Mouse (Mus musculus) E14TG2a.4 (cell line): ENCODE results near the gene Espn.

Experiments used
- CTCF ChIP-seq: conservative IDR thresholded peaks from 2 replicates; pipeline ENCODE4 v1.5.1; 2014; ENCODE audit warnings: low read length
- POU5F1 ChIP-seq: IDR thresholded peaks from 2 replicates; pipeline ENCODE4 v1.6.1; 2014; ENCODE audit warnings: low read length, borderline replicate concordance

DNA sequence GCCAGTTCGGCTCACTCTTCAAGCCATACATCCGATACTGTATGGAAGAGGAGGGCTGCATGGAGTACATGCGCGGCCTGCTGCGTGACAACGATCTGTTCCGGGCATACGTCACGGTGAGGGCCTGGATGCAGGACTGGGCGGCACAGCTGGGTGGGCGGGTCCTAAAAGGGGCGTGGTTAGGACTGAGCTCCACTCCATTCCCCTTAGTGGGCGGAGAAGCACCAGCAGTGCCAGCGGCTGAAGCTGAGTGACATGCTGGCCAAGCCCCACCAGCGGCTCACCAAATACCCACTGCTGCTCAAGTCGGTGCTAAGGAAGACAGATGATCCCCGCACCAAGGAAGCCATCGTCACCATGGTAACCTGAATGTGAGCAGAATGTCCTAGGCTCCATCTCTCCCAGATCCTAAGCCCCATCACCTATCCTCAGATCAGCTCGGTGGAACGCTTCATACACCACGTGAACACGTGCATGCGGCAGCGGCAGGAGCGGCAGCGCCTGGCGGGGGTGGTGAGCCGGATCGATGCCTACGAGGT lies 44.1 kb downstream of the Espn start:
- no peak for TF ChIP-seq CTCF
- no peak for TF ChIP-seq POU5F1
